In the genomic region with DNA sequence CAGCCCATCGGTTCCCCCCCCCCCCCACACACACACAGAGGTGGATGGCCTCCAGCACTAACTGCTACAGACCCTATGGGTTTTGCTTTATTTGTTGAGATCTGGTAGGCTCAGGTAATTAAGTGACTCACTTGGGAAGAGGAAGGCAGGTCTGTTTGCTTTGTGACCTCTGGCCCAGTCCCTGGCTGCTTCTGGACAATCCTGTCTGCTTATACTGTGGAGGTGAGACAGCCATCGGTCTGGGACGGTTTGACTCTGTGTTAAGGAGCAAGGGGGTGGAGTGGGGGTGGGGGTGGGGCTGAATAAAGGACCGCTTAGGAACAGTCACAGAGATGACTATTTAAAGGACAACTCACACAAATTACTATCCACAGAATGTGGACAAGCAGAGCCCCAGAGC, we compare ENCODE assay signal across 20 mouse cellular contexts. TPM values are rescaled to one million over a fixed set of nuclear protein-coding genes. Genes with fewer than 3 reads are reported as not detected.
A peak's percentile ranks its signal among the peaks of the same experiment; 100 is the strongest.
DNase-seq lines count a peak whose midpoint lies in the region; ATAC-seq lines count a peak whose summit lies in the region.
"Had no signal": no experiment of that assay in that cellular context is flagged by ENCODE, and none has a peak within 500 bp of the region (broad histone marks: within the 10 kb centered on the region; RNA-seq: fewer than 3 reads in every experiment).

No protein-coding gene starts in this region.

- WGBS in kidney, embryonic 14.5 days: 15% methylated on average over 4 of the region's 4 CpGs
- WGBS in kidney, embryonic 15.5 days: 19% methylated on average over 4 of the region's 4 CpGs

- no peak overlapping the region for H3K4me2 ChIP-seq in kidney, embryonic 14.5 days (replicated peaks; ENCODE audit: low read depth, low read length)
- no peak overlapping the region for H3K4me2 ChIP-seq in kidney, embryonic 15.5 days
- H3K4me2 ChIP-seq: heart, embryonic 15.5 days; hindbrain, embryonic 14.5 days had no signal

- ATAC-seq in kidney, embryonic 14.5 days (ENCODE audit: low FRiP score, low TSS enrichment): 0 out of 2 replicates have a peak, but pooled peaks have one; percentile 52
- ATAC-seq in kidney, embryonic 15.5 days (replicated peaks; ENCODE audit: low FRiP score): no peak
- ATAC-seq: forebrain, embryonic 14.5 days; midbrain, embryonic 16.5 days had no signal

- H3K4me3 ChIP-seq in kidney, embryonic 14.5 days (ENCODE audit: low read length): no peak overlapping the region
- H3K4me3 ChIP-seq in kidney, embryonic 15.5 days (replicated peaks): no peak overlapping the region
- H3K4me3 ChIP-seq: heart, embryonic 15.5 days had no signal

- no peaks in the 10 kb centered on the region for H3K4me1 ChIP-seq in kidney, embryonic 14.5 days (ENCODE audit: control insufficient read depth, insufficient read depth, low read length)
- H3K4me1 ChIP-seq in kidney, embryonic 15.5 days: peaks cover 3% of the 10 kb centered on the region; the same call in 1 of the 2 replicates

- H3K27ac ChIP-seq in kidney, embryonic 14.5 days (ENCODE audit: low read depth, low read length): no peak overlapping the region
- H3K27ac ChIP-seq in kidney, embryonic 15.5 days: no peak overlapping the region
- H3K27ac ChIP-seq: heart, embryonic 15.5 days; hindbrain, embryonic 14.5 days; liver, embryonic 14.5 days had no signal

- peak; percentile 32 for DNase-seq in adrenal gland, postnatal 14 days
- no peak for DNase-seq in adrenal gland, postnatal 10 days
- peak; percentile 51 to 73 for DNase-seq in urinary bladder, postnatal 36 days (ENCODE audit: low spot score in 2 of 2)
- DNase-seq in urinary bladder, adult 2 months (ENCODE audit: low spot score): no peak
- DNase-seq in layer of hippocampus, adult 18-20 months (ENCODE audit: low spot score in 2 of 2): no peak
- no peak for DNase-seq in thymus, postnatal 10 days (ENCODE audit: low spot score in 2 of 2)
- DNase-seq: cerebellum, adult 11-12 months; cerebellum, postnatal 36 days; lung, postnatal 10 days; retina, postnatal 1 day; thymus, adult 18-20 months had no signal

- no peak overlapping the region for H3K9ac ChIP-seq in kidney, embryonic 14.5 days (ENCODE audit: low read depth, low read length)
- H3K9ac ChIP-seq in kidney, embryonic 15.5 days: no peak overlapping the region
- H3K9ac ChIP-seq: heart, embryonic 15.5 days; hindbrain, embryonic 14.5 days; liver, embryonic 14.5 days had no signal

- no peaks in the 10 kb centered on the region; the same call in 1 of the 2 replicates for H3K9me3 ChIP-seq in kidney, embryonic 14.5 days (ENCODE audit: control insufficient read depth, low read length)
- H3K9me3 ChIP-seq in kidney, embryonic 15.5 days (replicated peaks): no peaks in the 10 kb centered on the region
- H3K9me3 ChIP-seq: heart, embryonic 15.5 days had no signal

- H3K36me3 ChIP-seq in kidney, embryonic 14.5 days (ENCODE audit: control insufficient read depth, insufficient read depth, low read length): no peaks in the 10 kb centered on the region
- H3K36me3 ChIP-seq in kidney, embryonic 15.5 days: no peaks in the 10 kb centered on the region
- H3K36me3 ChIP-seq: heart, embryonic 15.5 days had no signal

- H3K27me3 ChIP-seq in kidney, embryonic 14.5 days (ENCODE audit: control insufficient read depth, insufficient read depth, low read length): no peaks in the 10 kb centered on the region
- no peaks in the 10 kb centered on the region for H3K27me3 ChIP-seq in kidney, embryonic 15.5 days
- H3K27me3 ChIP-seq: heart, embryonic 15.5 days had no signal

RNA-seq across cellular contexts. Expression of a gene that starts 17.8 kb away (rescaled TPM):
- total RNA-seq in adrenal gland, postnatal 14 days (2021): 831 and 917 TPM in 2 replicates
- 100 to 1,000 TPM; 492 to 561 TPM for total RNA-seq in adrenal gland, postnatal 10 days (2021)
- polyA plus RNA-seq in kidney, embryonic 14.5 days (2014; fragmentation: Nextera tagmentation; extraction: Ambion mirVana): 12.7 and 21.9 TPM in 2 replicates
- 29.0 and 31.2 TPM in 2 replicates for polyA plus RNA-seq in kidney, embryonic 15.5 days (2015; fragmentation: Nextera tagmentation; extraction: Ambion mirVana)
- 82.3 and 95.8 TPM in 2 replicates for polyA plus RNA-seq in urinary bladder, adult 2 months (2012; rRNA removed)
- total RNA-seq in layer of hippocampus, adult 18-20 months (2021): 10 to 100 TPM; 90.3 to 97.5 TPM

RNA-seq across cellular contexts. Expression of a gene that starts 38.1 kb away (rescaled TPM):
- 0.41 TPM in 1 of 2 replicates, not detected in the other for total RNA-seq in adrenal gland, postnatal 14 days (2021)
- under 1 TPM in 1 of 2 experiments, not detected in 1; 0.39 TPM for total RNA-seq in adrenal gland, postnatal 10 days (2021)
- 2.7 and 3.0 TPM in 2 replicates for polyA plus RNA-seq in kidney, embryonic 14.5 days (2014; fragmentation: Nextera tagmentation; extraction: Ambion mirVana)
- polyA plus RNA-seq in kidney, embryonic 15.5 days (2015; fragmentation: Nextera tagmentation; extraction: Ambion mirVana): 6.6 and 7.7 TPM in 2 replicates
- polyA plus RNA-seq in urinary bladder, adult 2 months (2012; rRNA removed): 1.0 and 1.3 TPM in 2 replicates
- total RNA-seq in layer of hippocampus, adult 18-20 months (2021): not detected
- total RNA-seq: left cerebral cortex, postnatal 36 days; MEL had no signal

RNA-seq across cellular contexts. Expression of a gene that starts 59.3 kb away (rescaled TPM):
- total RNA-seq in adrenal gland, postnatal 14 days (2021): 33.7 and 42.3 TPM in 2 replicates
- 10 to 100 TPM; 31.8 to 38.0 TPM for total RNA-seq in adrenal gland, postnatal 10 days (2021)
- 15.1 and 22.7 TPM in 2 replicates for polyA plus RNA-seq in kidney, embryonic 14.5 days (2014; fragmentation: Nextera tagmentation; extraction: Ambion mirVana)
- 19.1 and 22.6 TPM in 2 replicates for polyA plus RNA-seq in kidney, embryonic 15.5 days (2015; fragmentation: Nextera tagmentation; extraction: Ambion mirVana)
- 19.4 and 21.5 TPM in 2 replicates for polyA plus RNA-seq in urinary bladder, adult 2 months (2012; rRNA removed)
- 10 to 100 TPM; 45.6 to 49.9 TPM for total RNA-seq in layer of hippocampus, adult 18-20 months (2021)

Comparison
In these comparisons a context has a peak if more than half of its experiments do, and no peak if none do; other contexts are left out.
1. DNase-seq: peak in adrenal gland, postnatal 14 days (single experiment) and urinary bladder, postnatal 36 days (2 of 2); none in adrenal gland, postnatal 10 days (single experiment), urinary bladder, adult 2 months (single experiment), layer of hippocampus, adult 18-20 months (0 of 2) and thymus, postnatal 10 days (0 of 2).